ENCODE assay signal across 12 mouse cellular contexts in the genomic region with DNA sequence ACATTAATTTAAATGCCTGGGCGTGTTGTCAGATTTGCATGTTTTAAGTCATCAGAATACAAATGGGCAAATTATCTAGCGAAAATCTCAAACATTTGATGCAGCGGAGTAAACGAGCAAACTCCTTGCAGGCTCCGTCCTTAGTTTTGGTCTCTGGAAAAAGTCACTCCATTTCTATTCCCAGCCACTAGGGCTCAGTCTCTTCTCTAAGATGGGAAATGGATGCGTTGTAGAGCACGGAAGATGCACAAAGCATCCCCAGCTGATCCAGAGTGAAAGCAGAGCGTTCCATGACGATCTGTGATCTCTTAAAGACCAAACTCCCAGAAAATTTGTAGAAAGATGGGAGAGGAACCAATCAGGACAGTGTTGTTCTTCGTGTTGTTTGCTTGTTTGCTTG.
DNase-seq lines count a peak whose midpoint lies in the region; ATAC-seq lines count a peak whose summit lies in the region.
"Had no signal": no experiment of that assay in that cellular context is flagged by ENCODE, and none has a peak within 500 bp of the region (broad histone marks: within the 10 kb centered on the region; RNA-seq: fewer than 3 reads in every experiment).

No protein-coding gene starts in this region.

- no peaks in the 10 kb centered on the region for H3K4me1 ChIP-seq in heart, embryonic 12.5 days (replicated peaks)
- H3K4me1 ChIP-seq in neural tube, embryonic 15.5 days: no peaks in the 10 kb centered on the region
- H3K4me1 ChIP-seq: embryonic facial prominence, embryonic 15.5 days; stomach, embryonic 15.5 days had no signal

- DNase-seq in heart, postnatal 10 days: peak; percentile 9 to 31
- no peak for DNase-seq in neural tube, embryonic 10.5 days (ENCODE audit: extremely low spot score, low spot score)
- peak; percentile 46 for DNase-seq in embryo, embryonic 11 days
- peak; percentile 23 for DNase-seq in telencephalon, adult 2 months (ENCODE audit: low read depth, low spot score)
- DNase-seq: gastrocnemius, postnatal 14 days had no signal

- peaks cover 9% of the 10 kb centered on the region for H3K9me3 ChIP-seq in heart, embryonic 12.5 days (replicated peaks)
- no peaks in the 10 kb centered on the region for H3K9me3 ChIP-seq in neural tube, embryonic 15.5 days (replicated peaks)
- H3K9me3 ChIP-seq: stomach, embryonic 15.5 days had no signal

- no peaks in the 10 kb centered on the region for H3K27me3 ChIP-seq in heart, embryonic 12.5 days (replicated peaks)
- H3K27me3 ChIP-seq in neural tube, embryonic 15.5 days (replicated peaks): no peaks in the 10 kb centered on the region
- H3K27me3 ChIP-seq: embryonic facial prominence, embryonic 15.5 days; limb, embryonic 12.5 days; stomach, embryonic 15.5 days had no signal

- H3K36me3 ChIP-seq in heart, embryonic 12.5 days: no peaks in the 10 kb centered on the region
- no peaks in the 10 kb centered on the region for H3K36me3 ChIP-seq in neural tube, embryonic 15.5 days
- H3K36me3 ChIP-seq: embryonic facial prominence, embryonic 15.5 days; G1E; limb, embryonic 12.5 days; stomach, embryonic 15.5 days had no signal

- H3K27ac ChIP-seq in heart, embryonic 12.5 days (ENCODE audit: poor library complexity, severe bottlenecking): no peak overlapping the region
- no peak overlapping the region for H3K27ac ChIP-seq in neural tube, embryonic 15.5 days (replicated peaks)
- H3K27ac ChIP-seq: embryonic facial prominence, embryonic 15.5 days; limb, embryonic 12.5 days; stomach, embryonic 15.5 days had no signal

- ATAC-seq in heart, embryonic 12.5 days (ENCODE audit: insufficient number of reproducible peaks, low FRiP score): no peak
- ATAC-seq in neural tube, embryonic 15.5 days (ENCODE audit: low FRiP score): no peak
- no peak for ATAC-seq in cerebellum, adult (ENCODE audit: insufficient number of reproducible peaks, low FRiP score, low TSS enrichment)

- intact Hi-C loops in heart, postnatal 10 days (cut with DNase I): loop anchor here (5.0 kb wide), 2 partner anchors 61 to 371 kb away; no protein-coding TSS in a partner anchor

- no peak overlapping the region for H3K4me2 ChIP-seq in heart, embryonic 12.5 days
- H3K4me2 ChIP-seq in neural tube, embryonic 15.5 days: 0 out of 2 replicates have a peak overlapping the region, but pooled peaks have one; percentile 11
- H3K4me2 ChIP-seq: embryonic facial prominence, embryonic 15.5 days; limb, embryonic 12.5 days; stomach, embryonic 15.5 days had no signal

- H3K4me3 ChIP-seq in heart, embryonic 12.5 days: no peak overlapping the region
- H3K4me3 ChIP-seq in neural tube, embryonic 15.5 days (replicated peaks): no peak overlapping the region
- H3K4me3 ChIP-seq: embryonic facial prominence, embryonic 15.5 days; limb, embryonic 12.5 days; stomach, embryonic 15.5 days had no signal

- H3K9ac ChIP-seq in heart, embryonic 12.5 days: no peak overlapping the region
- no peak overlapping the region for H3K9ac ChIP-seq in neural tube, embryonic 15.5 days (replicated peaks)
- H3K9ac ChIP-seq: embryonic facial prominence, embryonic 15.5 days; limb, embryonic 12.5 days; stomach, embryonic 15.5 days had no signal

- 50% methylated on average over 10 of the region's 10 CpGs for WGBS in heart, embryonic 12.5 days
- 52% methylated on average over 10 of the region's 10 CpGs for WGBS in neural tube, embryonic 15.5 days
